Mouse (Mus musculus) small intestine, adult 2 months (tissue): ENCODE results near the gene Ajuba. TPM values are rescaled to one million over a fixed set of nuclear protein-coding genes. Genes with fewer than 3 reads are reported as not detected.

Experiments used
- H3K27ac ChIP-seq: fragments of 200-500 bp; 2 replicates; pipeline ENCODE4 v1.5.1; 2012; ENCODE audit warnings: low read depth, low read length, control low read depth, inconsistent platforms; ENCODE audit not compliant: insufficient read depth
- H3K27me3 ChIP-seq: fragments of 200-500 bp; 2 replicates; pipeline ENCODE4 v1.6.1; 2012; ENCODE audit warnings: mild to moderate bottlenecking, moderate library complexity, low read length, inconsistent platforms; ENCODE audit not compliant: control insufficient read depth, insufficient read depth
- H3K36me3 ChIP-seq: fragments of 200-500 bp; 2 replicates; pipeline ENCODE4 v1.6.1; 2012; ENCODE audit warnings: mild to moderate bottlenecking, low read length, control low read depth, inconsistent platforms; ENCODE audit not compliant: control insufficient read depth, insufficient read depth
- H3K4me1 ChIP-seq: fragments of 200-500 bp; 2 replicates; pipeline ENCODE4 v1.6.1; 2012; ENCODE audit warnings: low read length, inconsistent platforms, mixed read lengths; ENCODE audit not compliant: control insufficient read depth, insufficient read depth, insufficient read length
- H3K4me3 ChIP-seq: fragments of 200-500 bp; 2 replicates; pipeline ENCODE4 v1.5.1; 2012; ENCODE audit warnings: low read depth, mild to moderate bottlenecking, control low read depth, inconsistent platforms, low read length, moderate library complexity
- CTCF ChIP-seq: fragments of 200-500 bp; IDR thresholded peaks from 2 replicates; pipeline ENCODE4 v1.5.1; 2012; ENCODE audit warnings: low read depth, mild to moderate bottlenecking, control low read depth, inconsistent platforms, low read length, moderate library complexity, mixed read lengths; ENCODE audit not compliant: insufficient replicate concordance, insufficient read length; ENCODE audit errors: extremely low read depth
- POLR2A ChIP-seq: fragments of 200-500 bp; IDR thresholded peaks from 2 replicates; pipeline ENCODE4 v1.6.1; 2012; ENCODE audit warnings: low read depth, mild to moderate bottlenecking, control low read depth, inconsistent platforms, low read length, moderate library complexity
- WGBS: fragments of 180-500 bp; shearing (Covaris S2); methylation state at CpG from one replicate; pipeline ENCODE4 v1.1.7; 2018; 5-methylcytosine and 5-hydroxymethylcytosine counted together
- polyA plus RNA-seq: library from polyadenylated mRNA; depleted of rRNA; stranded (reverse); fragments of >200 nt; gene quantifications from 2 replicates; pipeline ENCODE4 v1.2.3, GENCODE M21; 2012

The Ajuba gene
- polyA plus RNA-seq, 1 experiment, result 3.0 TPM

DNA sequence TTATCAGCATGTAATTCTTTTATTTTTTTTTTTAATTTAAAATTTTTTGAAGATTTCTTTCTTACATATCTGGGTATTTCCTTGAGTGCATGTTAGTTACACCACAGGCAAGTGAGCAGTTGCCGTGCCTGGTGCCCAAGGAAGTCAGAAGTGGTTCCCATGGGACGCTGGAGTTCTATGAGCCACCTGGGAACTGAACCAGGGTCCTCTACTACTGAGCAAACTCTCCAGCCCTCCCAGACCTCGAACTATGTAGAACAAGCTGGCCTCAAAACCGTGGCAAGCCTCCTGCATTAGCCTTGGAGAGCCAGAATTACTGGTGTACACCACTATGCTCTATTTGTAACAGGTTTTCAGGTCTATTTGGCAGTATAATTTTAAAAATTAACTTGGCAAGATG, 25.3 kb upstream of the Ajuba start:
- 29% methylated on average over 4 of the region's 4 CpGs for WGBS
- Histone ChIP-seq H3K4me3 (no peak overlapping the region), H3K27me3 (no peaks in the 10 kb centered on the region), H3K27ac (no peak overlapping the region), H3K4me1 (no peaks in the 10 kb centered on the region; the same call in 1 of the 2 replicates), H3K36me3 (no peaks in the 10 kb centered on the region)
- TF ChIP-seq POLR2A, result no peak
- TF ChIP-seq CTCF, result no peak

DNA sequence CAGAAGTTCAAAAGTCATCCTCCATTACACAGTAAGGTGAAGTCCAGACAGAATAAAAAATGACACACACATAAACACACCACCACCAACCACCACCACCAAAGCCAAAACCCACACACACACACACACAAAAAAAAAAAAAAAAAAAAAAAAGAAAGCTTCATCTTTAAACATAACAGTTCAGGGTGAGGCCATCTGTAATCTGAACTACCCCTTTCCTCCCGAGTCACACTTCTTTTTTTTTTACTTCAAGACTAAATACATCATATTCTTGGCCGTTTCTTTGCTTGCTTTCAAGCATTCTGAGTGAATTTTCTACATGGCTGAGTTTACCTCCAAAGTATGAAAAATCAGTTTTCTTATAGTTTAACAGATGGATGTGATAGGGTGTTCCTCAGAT, 24.2 kb upstream of the Ajuba start:
- Histone ChIP-seq H3K4me3 (no peak overlapping the region), H3K27me3 (no peaks in the 10 kb centered on the region), H3K36me3 (no peaks in the 10 kb centered on the region), H3K4me1 (no peaks in the 10 kb centered on the region; the same call in 1 of the 2 replicates), H3K27ac (no peak overlapping the region)
- TF ChIP-seq POLR2A (no peak), CTCF (no peak)
- WGBS, result 84% methylated on average over 2 of the region's 2 CpGs

DNA sequence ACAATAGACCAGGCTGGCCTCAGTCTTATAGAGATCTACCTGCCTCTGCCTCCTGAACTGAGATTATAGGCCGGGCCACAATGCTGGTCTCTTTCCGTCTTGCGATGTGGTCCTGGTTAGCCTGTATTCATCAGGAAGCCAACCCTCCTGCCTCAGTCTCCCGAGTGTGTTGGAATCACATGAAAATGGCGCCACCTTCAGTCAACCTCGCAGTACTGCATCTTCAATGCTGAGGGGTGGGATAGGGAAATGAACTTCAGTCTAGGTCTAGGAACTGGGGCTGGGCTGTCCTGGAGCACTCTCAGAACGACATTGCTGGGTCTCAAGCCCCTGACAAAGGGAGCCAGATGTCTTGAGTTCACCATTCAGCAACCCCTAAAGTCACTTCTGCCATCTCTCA, 19.7 kb upstream of the Ajuba start:
- WGBS, result 84% methylated on average over 7 of the region's 7 CpGs
- H3K27me3 ChIP-seq, result no peaks in the 10 kb centered on the region
- TF ChIP-seq CTCF (peak; percentile 63; the same call in 1 of the 2 replicates), POLR2A (no peak)

DNA sequence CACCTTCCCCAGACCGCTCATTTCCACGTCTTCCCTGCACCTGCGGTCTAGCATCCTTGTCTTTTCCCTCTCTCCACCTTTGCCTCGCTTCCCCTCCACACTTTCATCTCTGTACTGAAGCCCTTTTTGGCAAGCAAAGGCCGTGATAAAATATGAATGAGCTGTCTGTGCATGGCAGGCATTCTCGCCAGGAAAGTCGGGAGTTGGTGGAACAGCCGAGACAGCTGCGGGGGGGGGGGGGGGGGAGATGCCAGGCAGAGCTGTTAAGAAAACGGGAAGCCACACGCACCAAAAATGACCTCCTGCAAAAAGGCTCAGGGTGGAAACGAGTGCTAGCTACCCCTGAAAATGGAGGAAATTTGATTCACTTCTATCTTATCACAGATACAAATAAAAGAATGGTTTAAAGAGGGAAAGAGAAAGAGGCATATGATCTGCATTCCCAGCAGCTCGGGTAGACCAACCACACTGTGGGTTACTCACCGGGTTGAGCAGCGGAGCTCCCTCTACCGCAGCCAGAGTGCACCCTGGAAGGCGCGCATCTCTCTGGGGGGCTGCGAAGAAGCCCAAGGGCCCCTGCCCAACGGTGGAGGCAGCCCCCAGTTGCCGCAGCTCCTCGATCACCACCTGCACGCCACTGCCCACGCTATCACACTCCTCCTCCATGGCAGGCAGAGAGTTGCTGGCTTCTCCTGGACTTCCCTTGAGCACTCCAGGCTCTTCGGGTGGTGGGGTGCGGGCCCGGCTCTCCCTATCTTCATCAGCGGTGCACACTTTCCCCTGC, 17.5 kb upstream of the Ajuba start:
- H3K27me3 ChIP-seq, result no peaks in the 10 kb centered on the region
- 88% methylated on average over 28 of the region's 28 CpGs for WGBS
- no peak overlapping the region for H3K27ac ChIP-seq
- TF ChIP-seq CTCF (no peak), POLR2A (no peak)
- H3K4me3 ChIP-seq, result no peak overlapping the region
- H3K36me3 ChIP-seq, result peaks cover 6% of the 10 kb centered on the region
- no peaks in the 10 kb centered on the region for H3K4me1 ChIP-seq

More for the DNA sequence above, 19.7 kb upstream of the Ajuba start:
- H3K27ac ChIP-seq, result no peak overlapping the region
- H3K36me3 ChIP-seq, result peaks cover 4% of the 10 kb centered on the region
- no peak overlapping the region for H3K4me3 ChIP-seq
- H3K4me1 ChIP-seq, result no peaks in the 10 kb centered on the region

DNA sequence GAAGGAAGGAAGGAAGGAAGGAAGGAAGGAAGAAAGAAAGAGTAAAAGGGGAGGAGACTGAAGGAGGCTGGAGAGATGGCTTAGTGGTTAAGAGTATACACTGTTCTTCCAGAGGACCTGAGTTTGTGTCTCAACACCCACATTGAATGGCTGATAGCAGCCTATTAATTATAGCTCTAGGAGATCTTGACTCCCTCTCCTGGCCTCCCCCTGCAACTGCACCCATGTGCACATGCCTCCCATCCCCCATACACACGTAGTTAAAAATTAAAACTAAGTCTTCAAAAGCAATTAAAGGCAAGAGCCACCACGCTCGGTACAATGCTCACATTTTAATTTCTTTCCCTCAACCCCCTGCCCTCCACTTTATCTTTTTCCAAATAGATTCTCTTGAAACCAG, 16.7 kb upstream of the Ajuba start:
- H3K4me1 ChIP-seq, result no peaks in the 10 kb centered on the region
- H3K27me3 ChIP-seq, result no peaks in the 10 kb centered on the region
- no peak overlapping the region for H3K27ac ChIP-seq
- WGBS, result 93% methylated on average over 3 of the region's 3 CpGs
- no peak overlapping the region for H3K4me3 ChIP-seq
- H3K36me3 ChIP-seq, result peaks cover 6% of the 10 kb centered on the region
- TF ChIP-seq POLR2A (no peak), CTCF (no peak)

DNA sequence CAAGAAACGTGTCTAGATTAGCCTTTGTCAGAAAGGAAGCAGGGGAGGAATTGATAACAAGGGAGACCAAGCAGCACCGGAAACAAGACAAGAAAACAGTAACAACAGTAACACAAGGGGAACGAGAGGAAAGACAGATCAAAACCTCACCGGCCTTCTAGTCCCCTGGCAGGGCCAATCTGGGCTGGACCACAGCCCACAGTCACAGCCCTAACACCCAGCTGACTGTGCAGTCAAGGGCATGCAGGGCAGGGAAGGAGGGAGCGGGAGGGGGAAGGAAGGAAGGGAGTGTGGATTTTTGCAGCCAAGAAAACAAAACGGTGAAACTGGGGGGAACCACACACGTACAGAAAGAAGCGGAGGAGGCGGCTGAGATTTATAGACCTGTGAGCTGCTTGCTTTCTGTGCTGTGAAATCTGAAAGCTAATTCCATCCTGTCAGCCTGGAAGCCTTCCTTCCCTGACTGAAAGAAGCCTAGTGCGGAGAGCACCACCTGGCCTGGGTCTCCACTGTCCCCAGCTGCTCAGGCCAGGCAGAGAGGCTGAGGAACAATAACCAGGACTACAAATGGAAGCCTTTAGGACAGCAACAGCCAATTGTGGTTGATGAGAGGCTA, 15.1 kb upstream of the Ajuba start:
- 65% methylated on average over 10 of the region's 10 CpGs for WGBS
- TF ChIP-seq POLR2A, result no peak
- no peak for TF ChIP-seq CTCF
- Histone ChIP-seq H3K4me3 (no peak overlapping the region), H3K36me3 (peaks cover 6% of the 10 kb centered on the region), H3K27ac (no peak overlapping the region), H3K27me3 (no peaks in the 10 kb centered on the region), H3K4me1 (no peaks in the 10 kb centered on the region)

DNA sequence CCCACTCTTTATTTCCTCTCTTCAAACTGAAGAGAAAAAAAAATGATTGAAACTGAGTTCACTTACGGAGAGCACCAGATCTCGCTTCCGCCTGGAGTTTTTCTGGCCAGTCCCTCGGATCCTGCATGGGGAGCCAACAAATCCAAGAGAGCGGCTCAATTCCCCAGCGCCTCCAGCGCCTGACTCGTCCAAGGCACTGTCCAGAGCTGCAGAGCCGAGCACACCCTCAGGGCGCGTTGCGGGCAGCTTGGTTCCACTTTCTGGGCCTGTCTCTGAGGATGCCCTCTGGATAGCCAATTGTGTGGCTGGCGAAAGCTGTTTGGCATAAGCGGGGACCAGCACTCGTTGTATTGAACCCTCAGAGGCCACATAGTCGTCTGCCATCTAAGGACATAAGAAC, 13.7 kb upstream of the Ajuba start:
- peaks cover 6% of the 10 kb centered on the region for H3K36me3 ChIP-seq
- 94% methylated on average over 16 of the region's 16 CpGs for WGBS
- H3K27me3 ChIP-seq, result no peaks in the 10 kb centered on the region
- no peaks in the 10 kb centered on the region for H3K4me1 ChIP-seq
- no peak overlapping the region for H3K27ac ChIP-seq
- H3K4me3 ChIP-seq, result no peak overlapping the region
- TF ChIP-seq CTCF, result no peak
- no peak for TF ChIP-seq POLR2A
